Mouse (Mus musculus): ENCODE measurements at regions not wholly inside any gene's neighbourhood (a gene's known extent, or its start where the extent isn't known, plus 50 kb on each side); places are given as distances from the start of the nearest gene placed in this dataset.
"Not testable (repeated sequence)": the region's sequence is repeated elsewhere in the genome, so short reads cannot be mapped to it uniquely, and the experiment has no call there.

- no peak for DNase-seq
Observed at GRCm38 (mm10) chr14:36155757-36156156, 61.0 kb downstream of the 4930474N05Rik start.

DNA sequence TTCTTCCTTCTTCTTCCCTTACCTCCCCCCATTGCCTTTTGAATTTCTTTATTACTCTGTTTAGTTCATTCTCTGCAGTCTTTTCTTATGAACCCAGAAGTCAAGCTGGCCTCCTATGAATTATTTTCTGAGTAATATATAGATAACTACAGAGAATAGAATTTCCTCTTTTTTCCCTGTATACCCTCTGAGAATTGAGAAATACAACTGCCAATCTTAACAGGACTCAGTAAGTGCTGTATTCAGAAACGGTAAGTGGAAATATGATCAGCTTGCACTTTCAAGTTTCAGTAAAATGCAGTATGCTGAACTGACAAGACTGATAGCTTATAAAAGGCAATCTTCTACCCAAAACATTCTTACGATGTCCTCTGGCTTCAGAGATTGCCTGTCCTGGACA lies 61.5 kb downstream of the 4930474N05Rik start:
- DNase-seq: no peak

DNA sequence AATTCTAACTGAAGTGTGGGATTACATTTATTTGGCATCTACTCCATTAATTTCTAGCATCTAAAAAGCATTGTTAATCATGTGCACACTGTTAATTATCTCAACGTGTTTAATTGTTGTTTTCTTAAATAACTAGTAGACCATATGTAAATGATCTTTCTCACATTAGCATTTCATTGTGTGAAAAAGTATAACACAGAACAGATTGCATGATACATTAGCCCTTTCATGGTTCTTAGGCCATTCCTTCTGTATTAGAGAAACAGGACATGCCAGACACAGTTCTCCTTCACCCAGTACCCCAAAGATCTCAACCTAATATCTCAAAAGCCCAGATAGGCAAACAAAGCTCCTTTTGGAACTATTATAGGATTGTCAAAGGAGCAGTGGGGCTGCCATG lies 89.0 kb downstream of the 4930474N05Rik start:
- no peak for DNase-seq

- no peak for DNase-seq
Observed at GRCm38 (mm10) chr14:36196517-36196916, 101.8 kb downstream of the 4930474N05Rik start.

DNA sequence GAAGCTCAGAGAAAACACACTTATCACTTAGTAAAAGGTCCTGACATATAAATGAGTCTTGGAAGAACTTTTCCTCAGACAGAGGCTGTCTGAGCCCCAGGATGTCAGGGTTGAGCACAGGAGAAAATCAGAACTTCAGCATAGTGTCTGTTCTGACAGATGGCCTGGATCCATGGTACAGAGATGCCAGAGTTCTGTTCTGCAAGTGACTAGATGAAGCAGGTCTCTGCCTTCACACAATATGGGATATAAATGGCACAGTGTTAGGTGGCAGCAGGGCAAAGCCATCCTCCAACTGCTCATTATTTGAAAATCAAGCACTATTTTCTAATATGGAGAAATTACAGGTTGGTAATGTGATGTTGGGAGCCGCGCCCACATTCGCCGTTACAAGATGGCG lies 103.7 kb downstream of the 4930474N05Rik start:
- no peak for DNase-seq

- DNase-seq: no peak
Observed at GRCm38 (mm10) chr14:36203855-36204254, 109.1 kb downstream of the 4930474N05Rik start.

- peak; percentile 78 for DNase-seq
Observed at GRCm38 (mm10) chr14:36212830-36213229, 118.1 kb downstream of the 4930474N05Rik start.

- DNase-seq: no peak
Observed at GRCm38 (mm10) chr14:36245849-36246248, 151.1 kb downstream of the 4930474N05Rik start.

GRCm38 (mm10) chr14:36262126-36262525 lies 167.4 kb downstream of the 4930474N05Rik start:
- DNase-seq: no peak

DNA sequence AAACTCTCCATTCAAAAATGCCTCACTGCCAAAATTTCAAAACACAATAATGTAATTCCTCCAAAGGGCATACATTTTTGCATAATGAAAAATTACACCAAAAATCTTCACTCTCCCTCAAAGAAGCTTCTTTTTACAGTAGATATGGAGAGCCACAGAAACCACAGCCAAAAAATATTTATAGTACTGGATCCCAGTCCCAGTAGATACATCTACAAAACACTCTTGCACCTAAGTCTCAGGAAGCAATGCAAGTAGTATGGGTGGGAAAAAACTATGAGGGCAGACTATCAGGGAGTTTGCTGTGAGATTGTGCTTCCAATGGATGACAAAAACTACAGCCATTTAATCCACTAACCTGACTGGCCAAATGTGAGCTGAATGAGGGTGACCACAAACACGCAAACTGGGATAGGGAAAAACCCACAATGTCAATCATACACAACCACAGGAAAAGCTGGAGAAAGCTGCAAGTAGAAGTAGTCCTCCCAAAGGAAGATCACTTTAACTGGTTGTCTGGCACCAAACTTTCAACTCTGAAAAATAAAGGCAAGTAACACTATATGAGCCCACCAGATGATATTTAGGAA lies 189.2 kb downstream of the 4930474N05Rik start:
- DNase-seq: no peak

DNA sequence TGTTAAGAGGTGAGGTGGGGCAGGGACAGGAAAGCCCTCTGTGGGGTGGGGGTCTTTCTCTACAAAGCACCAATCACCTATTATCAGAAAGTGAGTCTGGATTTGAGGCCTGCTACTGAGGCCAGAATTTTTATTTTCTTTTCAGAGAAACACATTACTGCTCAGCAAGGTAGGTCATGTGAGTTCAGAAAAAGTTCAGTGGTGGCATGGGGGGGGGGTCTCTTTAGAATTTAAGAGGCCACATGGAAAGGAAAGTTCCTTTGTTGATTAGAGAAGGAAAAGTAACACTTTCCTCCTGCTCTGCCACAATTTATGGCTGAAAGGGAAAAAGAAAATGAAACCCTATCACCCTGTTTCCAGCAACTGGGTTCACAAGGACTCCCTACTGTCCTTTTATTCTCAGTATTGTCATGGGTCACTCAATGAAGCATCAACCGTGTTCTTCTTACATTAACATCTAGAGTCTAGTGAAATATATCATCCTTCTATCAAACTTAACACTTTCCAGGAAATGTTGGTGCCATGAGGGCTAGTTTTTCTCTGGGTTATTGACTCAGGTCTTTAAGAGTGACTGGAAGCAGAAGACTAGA lies 194.1 kb downstream of the 4930474N05Rik start:
- DNase-seq: no peak

DNA sequence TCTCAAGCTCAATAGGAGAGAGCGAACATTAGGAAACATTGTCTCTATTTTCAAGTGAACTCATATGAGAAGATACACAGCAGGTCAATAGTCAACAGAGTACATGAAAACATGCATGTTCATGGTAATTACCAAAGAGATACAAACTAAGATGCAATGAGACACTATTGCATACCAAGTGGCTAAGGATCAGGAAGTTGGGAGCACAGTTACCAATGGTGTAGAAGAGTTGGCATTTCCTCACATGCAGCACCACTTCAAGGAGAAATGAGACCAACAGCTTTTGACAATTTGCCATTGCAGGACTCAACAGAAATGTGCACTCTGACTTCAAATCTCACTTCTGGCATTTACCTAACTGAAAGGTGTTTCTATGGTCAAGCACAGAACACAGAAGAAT lies 215.6 kb downstream of the 4930474N05Rik start:
- DNase-seq: no peak

- DNase-seq: not testable (repeated sequence)
Observed at GRCm38 (mm10) chr14:36314673-36315072, 220.0 kb downstream of the 4930474N05Rik start.

GRCm38 (mm10) chr14:36316418-36317111 lies 221.8 kb downstream of the 4930474N05Rik start:
- no peak for DNase-seq

DNA sequence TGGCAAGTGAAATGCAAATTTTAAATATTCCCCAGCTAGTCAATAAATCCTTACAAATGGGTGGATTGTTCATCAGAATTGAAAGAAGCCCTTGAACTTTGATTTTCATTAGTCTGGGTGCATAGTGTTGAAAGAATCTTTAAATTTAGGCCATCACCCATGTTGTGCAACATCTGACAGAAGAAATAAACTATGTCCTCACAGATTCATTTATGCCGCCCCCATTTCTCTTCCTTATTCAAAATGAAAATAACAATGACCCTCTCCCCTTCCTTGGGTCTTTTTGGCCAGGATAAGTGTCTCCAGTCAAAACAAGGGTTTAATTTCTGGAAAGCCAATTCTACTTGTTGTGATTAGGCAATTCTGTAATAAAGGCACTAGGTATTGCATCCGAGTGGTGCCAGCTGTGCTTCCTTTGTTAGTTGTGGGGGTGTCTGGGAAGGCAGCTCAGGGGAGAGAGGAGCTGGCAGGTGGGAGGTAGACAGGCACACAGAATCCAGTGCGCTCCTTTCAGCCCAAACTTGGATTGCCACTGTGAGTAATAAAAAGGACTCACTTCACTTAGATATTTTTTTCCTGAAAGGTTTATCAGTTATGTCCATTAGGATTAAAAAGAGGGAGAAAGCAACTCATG lies 233.7 kb downstream of the 4930474N05Rik start:
- no peak for DNase-seq

DNA sequence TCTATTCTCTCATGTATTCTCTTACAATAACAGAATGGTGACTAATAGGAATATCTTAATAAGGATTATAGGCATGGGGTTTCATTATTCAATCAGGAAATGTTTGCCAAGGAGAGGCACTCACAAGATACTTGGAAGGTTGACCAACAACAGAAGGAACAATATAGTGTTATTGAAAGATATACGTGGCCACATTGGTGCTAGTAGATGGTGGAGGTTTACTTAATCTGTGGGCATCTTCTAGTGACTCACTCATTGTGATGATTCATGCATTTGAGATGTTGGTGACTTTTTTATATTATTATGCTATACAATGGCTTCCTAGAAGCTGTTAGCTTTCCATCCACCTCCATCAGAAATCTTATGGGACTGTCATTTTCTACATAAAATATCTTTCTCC lies 246.1 kb downstream of the 4930474N05Rik start:
- DNase-seq: no peak

Measured in thymus, postnatal 4 days (tissue).